Mouse (Mus musculus): ENCODE data around the gene Tmem138. TPM values are rescaled to one million over a fixed set of nuclear protein-coding genes. Genes with fewer than 3 reads are reported as not detected.
"Not testable (repeated sequence)": the region's sequence is repeated elsewhere in the genome, so short reads cannot be mapped to it uniquely, and the experiment has no call there.

Gene Tmem138
- polyA plus RNA-seq, 1 experiment from 2014 or later = 39.7 TPM

DNA sequence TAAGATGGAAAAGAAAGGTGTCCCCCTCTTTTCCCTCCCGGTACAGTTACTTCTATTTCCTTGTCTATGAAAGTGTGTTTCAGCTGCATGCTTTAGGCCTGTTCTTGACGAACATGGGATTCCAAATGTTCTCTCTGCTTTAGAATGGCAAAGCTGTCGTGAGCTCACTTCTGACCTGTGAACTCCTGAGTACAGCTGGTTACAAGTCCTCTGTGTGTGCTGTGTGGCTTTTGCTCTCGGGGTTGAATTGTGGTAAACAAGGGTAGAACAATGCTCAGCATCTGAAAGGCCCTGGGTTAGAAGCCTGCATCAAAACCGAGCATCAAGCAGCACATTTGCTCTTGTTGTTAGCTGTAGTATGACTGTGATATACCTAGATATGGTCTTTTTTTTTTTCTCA, 14.8 kb downstream of the Tmem138 start:
- 62% methylated on average over 5 of the region's 5 CpGs for WGBS
- Histone ChIP-seq H3K9ac (no peak overlapping the region), H3K4me2 (replicated peaks) (no peak overlapping the region), H3K27ac (no peak overlapping the region), H3K4me1 (no peaks in the 10 kb centered on the region), H3K36me3 (no peaks in the 10 kb centered on the region), H3K4me3 (no peak overlapping the region), H3K9me3 (no peaks in the 10 kb centered on the region), H3K27me3 (no peaks in the 10 kb centered on the region)
- ATAC-seq (ENCODE audit: low FRiP score, low read depth) = no peak

DNA sequence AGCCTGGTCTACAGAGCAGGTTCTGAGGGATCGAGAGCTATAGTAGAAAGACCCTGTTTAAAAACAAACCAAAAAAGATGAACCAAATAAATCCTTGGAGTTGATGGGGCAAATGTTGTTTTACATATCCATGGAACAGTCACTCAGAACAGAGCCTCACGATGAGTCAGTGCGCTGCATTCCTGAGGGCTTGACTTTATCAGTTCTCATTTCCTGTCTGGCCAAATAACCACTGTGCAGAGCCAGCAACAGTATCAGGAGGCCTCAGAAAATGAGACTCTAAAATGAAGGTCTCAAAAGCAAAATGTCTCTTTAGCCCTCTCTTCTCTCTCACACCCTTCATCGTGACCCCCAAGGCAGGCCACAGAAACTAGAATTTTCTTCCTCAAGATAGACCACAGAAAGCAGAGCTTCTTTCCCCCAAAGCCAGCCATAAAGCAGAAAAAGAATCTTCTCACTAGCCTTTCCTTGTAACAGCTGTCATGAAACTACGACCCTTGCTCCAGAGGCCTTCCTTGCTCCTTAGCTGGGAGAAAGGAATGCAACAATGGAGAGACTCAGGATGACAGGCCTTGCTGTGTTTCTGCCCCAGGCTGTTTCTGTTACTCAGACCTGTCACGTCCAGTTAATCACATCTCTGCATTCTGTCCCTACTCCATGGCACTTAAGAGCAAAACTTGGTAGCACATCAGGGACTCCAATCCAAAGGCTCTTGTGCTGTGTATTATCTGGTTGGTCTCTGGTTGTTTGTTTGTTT, 15.4 kb downstream of the Tmem138 start:
- Histone ChIP-seq H3K9me3 (no peaks in the 10 kb centered on the region), H3K4me3 (no peak overlapping the region), H3K36me3 (no peaks in the 10 kb centered on the region), H3K27ac (no peak overlapping the region; the same call in 1 of the 2 replicates), H3K9ac (no peak overlapping the region), H3K27me3 (no peaks in the 10 kb centered on the region), H3K4me1 (peaks cover 1% of the 10 kb centered on the region), H3K4me2 (replicated peaks) (no peak overlapping the region)
- WGBS = 56% methylated on average over 6 of the region's 6 CpGs
- no peak for ATAC-seq (ENCODE audit: low FRiP score, low read depth)

DNA sequence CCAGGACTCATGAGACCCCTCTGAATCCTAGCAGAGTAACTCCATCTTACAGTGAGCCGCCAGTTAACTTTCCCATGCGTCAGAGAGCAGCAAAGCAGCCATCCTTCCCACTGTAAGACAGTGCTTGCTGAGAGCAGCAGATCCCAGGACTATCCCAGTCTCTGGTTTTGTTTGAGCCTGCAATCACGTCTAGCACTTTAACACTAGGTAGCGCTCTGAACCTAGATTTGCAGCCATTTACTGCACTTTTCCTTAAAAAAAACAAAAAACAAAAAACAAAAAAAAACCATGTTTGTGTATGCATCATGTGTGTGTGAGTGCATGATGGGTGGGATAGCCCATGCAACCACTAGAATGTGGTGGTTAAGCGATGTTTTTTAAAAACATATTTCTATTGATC, 17.1 kb downstream of the Tmem138 start:
- Histone ChIP-seq H3K4me3 (no peak overlapping the region), H3K9me3 (no peaks in the 10 kb centered on the region), H3K9ac (peak overlapping the region; percentile 2; the same call in 1 of the 2 replicates), H3K27ac (no peak overlapping the region), H3K4me1 (peaks cover 9% of the 10 kb centered on the region), H3K4me2 (replicated peaks) (no peak overlapping the region), H3K27me3 (no peaks in the 10 kb centered on the region), H3K36me3 (no peaks in the 10 kb centered on the region)
- no peak for ATAC-seq (ENCODE audit: low FRiP score, low read depth)
- 37% methylated on average over 5 of the region's 5 CpGs for WGBS

DNA sequence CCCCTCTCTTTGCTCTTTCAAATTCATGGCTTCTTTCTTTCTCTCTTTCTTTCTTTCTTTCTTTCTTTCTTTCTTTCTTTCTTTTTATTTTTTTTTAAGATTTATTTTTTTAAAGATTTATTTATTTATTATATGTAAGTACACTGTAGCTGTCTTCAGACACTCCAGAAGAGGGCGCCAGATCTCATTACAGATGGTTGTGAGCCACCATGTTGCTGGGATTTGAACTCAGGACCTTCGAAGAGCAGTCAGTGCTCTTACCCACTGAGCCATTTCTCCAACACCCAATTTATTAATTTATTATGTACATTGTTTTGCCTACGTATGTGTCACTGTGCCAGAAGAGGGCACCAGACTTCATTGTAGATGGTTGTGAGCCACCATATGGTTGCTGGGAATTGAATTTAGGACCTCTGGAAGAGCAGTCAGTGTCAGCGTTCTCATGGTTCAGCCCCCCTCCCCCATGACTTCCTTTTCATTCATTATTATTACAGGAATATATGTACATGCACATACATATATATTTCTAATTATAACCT, 19.3 kb downstream of the Tmem138 start:
- not testable (repeated sequence) for H3K27ac ChIP-seq; H3K27me3 ChIP-seq; H3K4me3 ChIP-seq; H3K36me3 ChIP-seq; H3K9me3 ChIP-seq; H3K4me2 ChIP-seq (replicated peaks); ATAC-seq (ENCODE audit: low FRiP score, low read depth); H3K9ac ChIP-seq
- H3K4me1 ChIP-seq = peaks cover 17% of the 10 kb centered on the region
- 73% methylated on average over 4 of the region's 4 CpGs for WGBS

DNA sequence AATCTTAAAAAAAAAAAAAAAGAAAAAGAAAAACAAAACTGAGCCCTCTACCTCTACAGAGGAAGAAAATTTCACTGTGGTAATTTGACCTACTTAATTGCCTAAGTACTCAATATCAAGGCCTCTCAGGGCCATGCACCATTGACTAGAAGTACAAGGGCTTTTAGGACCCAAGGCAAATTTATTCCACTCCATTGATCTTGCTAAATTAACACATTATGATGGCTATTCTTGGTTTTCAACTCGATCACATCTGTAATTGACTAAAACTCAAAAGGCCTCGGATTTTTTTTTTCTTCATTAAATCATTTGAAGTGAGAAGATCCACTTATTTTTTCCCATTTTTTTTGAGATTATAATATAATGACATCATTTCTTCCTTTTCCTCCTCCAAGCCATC, 19.7 kb downstream of the Tmem138 start:
- 78% methylated on average over 2 of the region's 2 CpGs for WGBS
- no peak for ATAC-seq (ENCODE audit: low FRiP score, low read depth)

DNA sequence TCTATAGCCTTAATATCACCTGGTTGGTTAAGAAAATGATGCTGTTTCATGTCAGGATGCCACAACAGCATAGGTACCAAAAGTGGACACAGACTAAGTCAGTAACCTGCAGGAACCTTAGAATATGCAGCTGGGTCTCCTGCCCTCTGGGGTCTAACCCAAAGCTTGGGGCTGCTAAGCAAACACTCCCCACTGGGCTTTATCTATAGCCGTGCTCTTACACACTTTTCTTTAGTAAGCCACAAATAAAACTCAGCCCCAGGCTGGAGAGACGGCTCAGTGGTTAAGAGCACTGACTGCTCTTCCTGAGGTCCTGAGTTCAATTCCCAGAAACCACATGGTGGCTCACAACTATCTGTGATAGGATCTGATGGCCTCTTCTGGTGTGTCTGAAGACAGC, 20.2 kb downstream of the Tmem138 start:
- no peak overlapping the region for H3K9ac ChIP-seq
- no peak for ATAC-seq (ENCODE audit: low FRiP score, low read depth)
- H3K9me3 ChIP-seq = no peaks in the 10 kb centered on the region
- H3K4me3 ChIP-seq = no peak overlapping the region
- 77% methylated on average over 2 of the region's 2 CpGs for WGBS
- peaks cover 18% of the 10 kb centered on the region for H3K36me3 ChIP-seq
- H3K4me2 ChIP-seq (replicated peaks) = no peak overlapping the region
- H3K4me1 ChIP-seq = peaks cover 17% of the 10 kb centered on the region
- H3K27me3 ChIP-seq = no peaks in the 10 kb centered on the region
- H3K27ac ChIP-seq = no peak overlapping the region

More for the DNA sequence above, 19.7 kb downstream of the Tmem138 start:
- Histone ChIP-seq H3K4me1 (peaks cover 17% of the 10 kb centered on the region), H3K9ac (no peak overlapping the region), H3K27me3 (no peaks in the 10 kb centered on the region), H3K4me3 (no peak overlapping the region), H3K9me3 (no peaks in the 10 kb centered on the region), H3K4me2 (replicated peaks) (no peak overlapping the region), H3K27ac (no peak overlapping the region), H3K36me3 (peaks cover 13% of the 10 kb centered on the region)

DNA sequence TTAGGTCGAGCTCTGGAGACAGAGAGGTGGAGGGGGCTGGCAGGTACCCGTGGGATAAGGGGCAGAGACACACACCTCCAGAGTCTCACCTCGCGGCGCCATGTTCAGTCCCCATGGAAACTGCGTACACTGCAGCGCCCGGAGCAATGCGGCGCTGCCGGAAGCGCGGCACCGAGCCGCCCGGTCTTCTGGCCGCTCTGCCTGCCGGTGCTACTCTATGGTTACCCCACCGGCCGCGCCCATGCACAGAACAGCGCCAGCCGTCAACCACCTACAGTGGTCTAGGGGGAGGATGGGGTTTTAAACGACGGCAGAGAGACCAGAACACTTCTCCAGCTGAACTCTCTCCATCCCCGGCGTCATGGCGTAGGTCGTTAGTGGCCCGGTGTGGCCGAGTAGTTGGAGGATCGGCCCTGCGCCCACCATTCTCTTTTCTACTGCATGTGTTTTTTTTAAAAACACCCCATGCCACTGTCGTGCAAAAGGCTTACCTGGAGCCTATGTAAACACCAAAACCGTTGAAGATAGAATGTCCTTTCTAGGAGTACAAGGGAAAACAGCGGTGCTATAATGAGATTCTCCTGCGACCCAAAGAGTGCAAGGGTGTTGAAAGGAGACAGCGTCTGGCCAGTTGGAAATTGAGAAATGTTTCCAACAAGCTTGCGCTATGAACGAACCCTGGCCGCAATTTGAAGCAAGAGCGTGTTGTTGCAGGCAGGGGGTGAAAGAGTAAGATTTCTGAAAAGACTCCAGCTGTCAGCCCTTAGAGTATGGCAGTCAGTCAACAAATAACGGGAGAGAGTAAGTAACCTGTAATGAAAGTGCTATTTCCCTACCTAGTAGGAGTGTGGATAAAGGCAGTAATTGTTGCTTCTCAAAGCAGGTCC, 21.3 kb downstream of the Tmem138 start, which contains the start of gene Tmem216:
Tmem216 (minus strand) TSS at position 615 of the 887 bp plus-strand sequence.
- WGBS = 1% methylated on average over 43 of the region's 43 CpGs
- Histone ChIP-seq H3K27ac (peak within 1 kb of the TSS; percentile 52), H3K9me3 (no peaks in the 10 kb centered on the region), H3K9ac (peak within 1 kb of the TSS; percentile 69), H3K4me1 (peaks cover 17% of the 10 kb centered on the region), H3K36me3 (peaks cover 29% of the 10 kb centered on the region), H3K4me3 (peak within 1 kb of the TSS; percentile 66), H3K27me3 (no peaks in the 10 kb centered on the region), H3K4me2 (replicated peaks) (peak within 1 kb of the TSS; percentile 79)
- peak; percentile 98 for ATAC-seq (ENCODE audit: low FRiP score, low read depth)

GRCm38 (mm10) chr19:10539454-10539853, 37.7 kb downstream of the Tmem138 start:
- no peak overlapping the region for H3K27ac ChIP-seq
- ATAC-seq (ENCODE audit: low FRiP score, low read depth) = no peak
- H3K27me3 ChIP-seq = no peaks in the 10 kb centered on the region
- H3K4me2 ChIP-seq (replicated peaks) = no peak overlapping the region
- no peaks in the 10 kb centered on the region for H3K9me3 ChIP-seq
- H3K36me3 ChIP-seq = peaks cover 85% of the 10 kb centered on the region
- H3K9ac ChIP-seq = no peak overlapping the region
- no peaks in the 10 kb centered on the region for H3K4me1 ChIP-seq
- WGBS = 93% methylated on average over 5 of the region's 5 CpGs
- no peak overlapping the region for H3K4me3 ChIP-seq

DNA sequence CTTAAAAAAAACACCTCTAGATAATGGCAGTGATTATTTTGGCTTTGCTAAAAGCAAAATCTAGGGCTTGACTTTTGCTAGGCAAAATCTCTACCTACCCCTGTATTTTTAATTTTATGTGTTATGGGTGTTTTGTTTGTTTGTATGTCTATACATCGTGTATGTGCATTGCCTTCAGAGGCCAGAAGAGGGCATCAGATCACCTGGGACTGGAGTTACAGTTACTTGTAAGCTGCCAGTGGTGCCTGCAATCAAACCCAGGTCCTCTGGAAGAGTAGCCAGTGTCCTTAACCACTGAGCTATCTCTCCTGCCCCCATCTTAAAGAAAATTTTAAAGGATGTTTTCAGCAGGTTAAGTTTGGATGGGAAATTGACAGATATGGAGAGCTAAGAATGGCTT, 47.1 kb downstream of the Tmem138 start:
- Histone ChIP-seq H3K4me1 (peaks cover 19% of the 10 kb centered on the region), H3K27me3 (no peaks in the 10 kb centered on the region), H3K9ac (no peak overlapping the region), H3K36me3 (peaks cover 61% of the 10 kb centered on the region), H3K4me3 (no peak overlapping the region), H3K9me3 (no peaks in the 10 kb centered on the region), H3K27ac (no peak overlapping the region), H3K4me2 (replicated peaks) (no peak overlapping the region)
- WGBS = 98% methylated on average over 1 of the region's 1 CpGs
- no peak for ATAC-seq (ENCODE audit: low FRiP score, low read depth)

DNA sequence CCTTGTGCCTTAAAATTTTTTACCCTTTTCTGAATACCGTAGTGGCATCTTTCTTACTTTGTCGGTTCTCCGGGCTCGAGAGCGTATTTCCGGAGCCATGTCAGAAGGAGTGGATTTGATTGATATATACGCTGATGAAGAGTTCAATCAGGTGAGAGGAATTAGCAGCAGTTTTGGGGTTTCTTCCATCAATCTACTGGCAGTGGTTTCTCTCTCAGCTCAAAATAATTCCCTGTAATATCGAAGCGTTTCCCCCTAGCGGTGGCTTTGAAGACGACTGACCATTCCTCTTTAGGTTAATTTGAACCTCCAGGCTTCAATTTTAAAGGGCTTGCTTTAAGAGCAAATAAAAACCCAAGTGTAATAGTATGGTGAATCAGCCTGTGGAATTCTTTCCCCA, 51.3 kb downstream of the Tmem138 start, which contains the start of gene Sdhaf2:
Sdhaf2 (minus strand) TSS at position 233 of the 400 bp plus-strand sequence.
- Histone ChIP-seq H3K36me3 (peaks cover 29% of the 10 kb centered on the region), H3K4me3 (peak within 1 kb of the TSS; percentile 94), H3K4me1 (peaks cover 29% of the 10 kb centered on the region), H3K9ac (peak within 1 kb of the TSS; percentile 98), H3K27me3 (no peaks in the 10 kb centered on the region), H3K9me3 (no peaks in the 10 kb centered on the region), H3K27ac (peak within 1 kb of the TSS; percentile 99), H3K4me2 (replicated peaks) (peak within 1 kb of the TSS; percentile 74)
- ATAC-seq (ENCODE audit: low FRiP score, low read depth) = no peak
- WGBS = 0% methylated on average over 11 of the region's 11 CpGs

- no peaks in the 10 kb centered on the region for H3K9me3 ChIP-seq
- H3K4me2 ChIP-seq (replicated peaks) = peak within 1 kb of the TSS; percentile 74
- peak within 1 kb of the TSS; percentile 94 for H3K4me3 ChIP-seq
- peaks cover 29% of the 10 kb centered on the region for H3K4me1 ChIP-seq
- peaks cover 23% of the 10 kb centered on the region for H3K36me3 ChIP-seq
- no peaks in the 10 kb centered on the region for H3K27me3 ChIP-seq
- H3K27ac ChIP-seq = peak within 1 kb of the TSS; percentile 99
- H3K9ac ChIP-seq = peak within 1 kb of the TSS; percentile 98
- peak; percentile 95 for ATAC-seq (ENCODE audit: low FRiP score, low read depth)
- WGBS = under 1% methylated on average over 76 of the region's 93 CpGs
Measured at GRCm38 (mm10) chr19:10525106-10525901, 51.9 kb downstream of the Tmem138 start, which contains the start of gene Cpsf7. Gene Cpsf7, plus strand, starts transcription at chr19:10525266.
